Mouse (Mus musculus): ENCODE results near the gene Ercc5. TPM values are rescaled to one million over a fixed set of nuclear protein-coding genes. Genes with fewer than 3 reads are reported as not detected.

Gene Ercc5
- polyA plus RNA-seq, 1 experiment, result 19.8 TPM

DNA sequence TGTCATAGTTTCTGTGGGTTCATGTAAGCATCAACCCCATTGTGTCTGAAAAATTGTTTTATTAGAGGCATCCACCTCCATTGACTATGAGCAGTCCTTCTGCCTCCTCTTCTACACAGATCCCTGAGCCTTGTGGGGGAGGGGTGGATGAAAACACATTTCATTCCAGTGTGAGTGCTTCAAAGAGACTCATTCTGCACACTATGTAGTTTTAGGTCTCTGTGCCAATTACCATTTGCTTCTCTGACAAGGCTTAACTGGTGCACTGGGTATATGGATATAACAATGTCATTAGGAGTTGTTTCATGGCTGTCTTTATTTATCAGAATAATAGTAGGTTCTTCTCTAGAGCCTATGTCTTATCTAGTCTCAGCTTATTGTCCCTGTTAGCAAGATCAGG, 38.9 kb downstream of the Ercc5 start:
- TF ChIP-seq POLR2A (IDR thresholded peaks at IDR 0.05; ENCODE audit: borderline replicate concordance, insufficient read depth, low read length), result no peak
- H3K27me3 ChIP-seq (ENCODE audit: control insufficient read depth, insufficient read depth, low read length), result no peaks in the 10 kb centered on the region
- no peak overlapping the region for H3K4me3 ChIP-seq (replicated peaks; ENCODE audit: insufficient read depth, low read depth, low read length)
- no peaks in the 10 kb centered on the region for H3K4me1 ChIP-seq (ENCODE audit: control insufficient read depth, insufficient read depth, low read length)
- DNase-seq, result no peak
- no peak overlapping the region for H3K27ac ChIP-seq (ENCODE audit: insufficient read depth, low read length)

DNA sequence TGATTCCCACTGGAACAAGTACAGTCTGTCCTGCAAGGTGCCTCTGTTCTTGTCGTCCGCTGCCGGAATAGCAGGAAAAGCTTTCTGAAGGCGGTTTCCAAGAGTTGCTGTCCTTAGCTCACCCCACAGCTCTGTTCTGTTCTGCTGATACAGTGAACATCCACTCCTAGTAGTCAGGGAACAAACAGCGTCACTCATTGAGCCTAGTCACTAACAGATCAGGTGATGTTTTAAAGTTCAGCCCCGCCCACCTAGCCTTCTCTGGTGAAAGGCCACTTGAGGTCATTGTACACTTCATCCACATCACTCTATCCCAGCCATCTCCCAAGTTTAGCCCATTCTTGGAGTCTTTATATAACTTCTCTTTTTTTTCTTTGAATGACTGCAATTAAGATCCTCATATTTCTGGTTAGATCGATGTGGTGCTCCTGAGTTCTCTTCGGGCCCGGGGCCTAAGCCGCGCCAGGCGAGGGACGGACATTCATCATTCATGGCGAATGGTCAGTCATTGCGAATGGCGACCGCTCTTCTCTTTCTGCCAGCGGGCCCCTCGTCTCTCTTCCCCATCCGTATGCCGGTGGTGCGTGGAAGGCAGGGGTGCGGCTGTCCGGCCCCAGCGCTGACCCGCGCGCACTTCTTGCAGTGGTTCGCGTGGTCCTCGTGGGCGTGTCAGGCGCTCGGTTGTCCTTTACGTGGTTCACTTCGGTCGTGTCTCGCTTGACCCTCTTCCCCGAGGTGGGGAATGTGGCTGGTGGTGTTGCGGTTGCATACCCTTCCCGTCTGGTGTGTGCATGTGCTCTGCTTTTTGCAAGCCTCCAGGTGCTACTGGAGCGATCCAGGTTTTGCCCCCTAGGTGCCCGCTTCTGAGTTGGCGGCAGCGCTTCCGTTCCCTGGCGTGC, 51.0 kb downstream of the Ercc5 start:
- no peaks in the 10 kb centered on the region for H3K4me1 ChIP-seq (ENCODE audit: control insufficient read depth, insufficient read depth, low read length)
- peak; percentile 32 to 39 for DNase-seq
- 15% methylated on average over 47 of the region's 47 CpGs for WGBS
- peak overlapping the region; percentile 43 for H3K4me3 ChIP-seq (replicated peaks; ENCODE audit: insufficient read depth, low read depth, low read length)
- H3K27ac ChIP-seq (ENCODE audit: insufficient read depth, low read length), result no peak overlapping the region
- TF ChIP-seq POLR2A (IDR thresholded peaks at IDR 0.05; ENCODE audit: borderline replicate concordance, insufficient read depth, low read length), result no peak
- no peak for TF ChIP-seq CTCF (IDR thresholded peaks at IDR 0.05; ENCODE audit: borderline replicate concordance, insufficient read depth, low read depth, low read length)
- H3K27me3 ChIP-seq (ENCODE audit: control insufficient read depth, insufficient read depth, low read length), result no peaks in the 10 kb centered on the region

DNA sequence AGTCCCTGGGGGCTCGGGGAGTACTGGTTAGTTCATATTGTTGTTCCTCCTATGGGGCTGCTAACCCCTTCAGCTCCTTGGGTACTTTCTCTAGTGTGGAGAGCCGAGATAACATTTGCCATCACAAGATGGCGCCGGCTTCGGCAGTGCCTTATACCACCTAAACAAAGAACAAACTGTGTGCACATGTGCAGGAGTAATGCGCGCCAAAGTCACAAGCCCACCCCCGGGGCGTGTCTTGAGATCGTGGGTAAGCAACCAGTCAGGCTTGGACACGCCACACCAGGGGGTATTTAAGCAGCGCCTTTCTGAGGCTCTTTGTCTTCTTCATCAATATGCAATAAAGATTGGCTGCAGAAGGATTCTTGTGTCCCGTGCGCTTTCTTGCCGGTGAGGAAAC, 55.3 kb downstream of the Ercc5 start:
- TF ChIP-seq POLR2A (IDR thresholded peaks at IDR 0.05; ENCODE audit: borderline replicate concordance, insufficient read depth, low read length) (no peak), CTCF (IDR thresholded peaks at IDR 0.05; ENCODE audit: borderline replicate concordance, insufficient read depth, low read depth, low read length) (no peak)
- 79% methylated on average over 15 of the region's 15 CpGs for WGBS
- no peak for DNase-seq
- Histone ChIP-seq H3K27ac (ENCODE audit: insufficient read depth, low read length) (no peak overlapping the region), H3K27me3 (ENCODE audit: control insufficient read depth, insufficient read depth, low read length) (no peaks in the 10 kb centered on the region), H3K4me1 (ENCODE audit: control insufficient read depth, insufficient read depth, low read length) (no peaks in the 10 kb centered on the region), H3K4me3 (replicated peaks; ENCODE audit: insufficient read depth, low read depth, low read length) (no peak overlapping the region)

DNA sequence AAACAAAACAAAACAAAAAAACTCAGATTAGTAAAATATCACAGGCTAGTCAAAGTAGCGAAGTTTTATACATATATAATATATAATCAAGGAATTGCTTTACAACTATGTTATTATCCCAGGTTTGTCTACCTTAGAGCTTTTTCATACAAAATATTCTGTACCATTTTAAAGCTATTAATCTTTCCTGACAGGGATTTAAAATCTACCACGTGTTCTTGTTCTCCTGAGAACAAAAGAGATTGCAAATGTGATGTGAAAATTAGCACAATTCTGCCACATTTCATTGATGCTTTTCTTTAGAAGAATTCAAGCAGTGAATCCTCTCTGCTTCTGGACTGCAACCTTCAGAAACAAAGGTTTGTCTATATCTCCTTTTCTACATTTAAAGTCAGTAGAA, 66.9 kb downstream of the Ercc5 start:
- Histone ChIP-seq H3K27me3 (ENCODE audit: control insufficient read depth, insufficient read depth, low read length) (no peaks in the 10 kb centered on the region), H3K4me1 (ENCODE audit: control insufficient read depth, insufficient read depth, low read length) (peaks cover 2% of the 10 kb centered on the region; the same call in 1 of the 2 replicates), H3K27ac (ENCODE audit: insufficient read depth, low read length) (no peak overlapping the region), H3K4me3 (replicated peaks; ENCODE audit: insufficient read depth, low read depth, low read length) (no peak overlapping the region)
- WGBS, result 68% methylated on average over 2 of the region's 2 CpGs
- no peak for TF ChIP-seq CTCF (IDR thresholded peaks at IDR 0.05; ENCODE audit: borderline replicate concordance, insufficient read depth, low read depth, low read length)
- TF ChIP-seq POLR2A (IDR thresholded peaks at IDR 0.05; ENCODE audit: borderline replicate concordance, insufficient read depth, low read length), result no peak
- DNase-seq, result no peak

DNA sequence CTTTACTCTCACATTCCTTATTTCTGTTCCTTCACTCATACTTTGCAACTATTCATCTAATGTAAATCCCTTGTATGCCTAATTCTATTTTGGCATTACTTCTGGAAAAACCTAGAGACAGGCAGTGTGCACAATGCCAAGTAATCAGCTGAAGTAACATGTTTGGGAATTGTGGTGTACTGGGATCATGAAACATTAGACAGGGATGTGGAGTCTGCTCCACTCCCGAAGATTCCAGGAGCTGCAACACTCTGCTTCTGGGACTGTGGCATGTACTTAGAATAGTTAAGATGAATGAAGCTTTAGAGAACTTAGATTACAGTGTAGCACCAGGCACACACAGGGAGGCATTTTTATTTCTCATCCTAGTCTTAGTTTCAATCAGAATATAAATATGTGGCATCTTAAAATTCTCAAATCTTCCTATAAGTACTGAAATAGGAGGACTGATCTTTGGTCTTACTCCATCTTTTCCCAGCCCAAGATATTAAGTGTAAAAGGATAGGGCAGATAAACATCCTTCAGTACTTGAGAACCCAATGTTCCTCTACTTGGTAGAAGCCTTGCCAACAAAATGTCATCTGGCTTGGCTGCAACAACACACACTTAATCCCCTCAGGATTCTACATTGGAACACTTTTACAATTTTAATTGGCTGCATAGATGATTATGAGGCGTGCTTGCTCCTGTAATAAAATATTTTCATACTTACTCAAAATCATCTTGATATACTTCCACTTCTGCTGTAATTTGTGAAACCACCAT, 69.0 kb downstream of the Ercc5 start:
- TF ChIP-seq POLR2A (IDR thresholded peaks at IDR 0.05; ENCODE audit: borderline replicate concordance, insufficient read depth, low read length) (no peak), CTCF (IDR thresholded peaks at IDR 0.05; ENCODE audit: borderline replicate concordance, insufficient read depth, low read depth, low read length) (no peak)
- Histone ChIP-seq H3K4me3 (replicated peaks; ENCODE audit: insufficient read depth, low read depth, low read length) (no peak overlapping the region), H3K27me3 (ENCODE audit: control insufficient read depth, insufficient read depth, low read length) (no peaks in the 10 kb centered on the region), H3K27ac (ENCODE audit: insufficient read depth, low read length) (no peak overlapping the region), H3K4me1 (ENCODE audit: control insufficient read depth, insufficient read depth, low read length) (peaks cover 2% of the 10 kb centered on the region; the same call in 1 of the 2 replicates)
- DNase-seq, result peak in 1 of 2 experiments; percentile 33
- WGBS, result 38% methylated on average over 2 of the region's 2 CpGs

DNA sequence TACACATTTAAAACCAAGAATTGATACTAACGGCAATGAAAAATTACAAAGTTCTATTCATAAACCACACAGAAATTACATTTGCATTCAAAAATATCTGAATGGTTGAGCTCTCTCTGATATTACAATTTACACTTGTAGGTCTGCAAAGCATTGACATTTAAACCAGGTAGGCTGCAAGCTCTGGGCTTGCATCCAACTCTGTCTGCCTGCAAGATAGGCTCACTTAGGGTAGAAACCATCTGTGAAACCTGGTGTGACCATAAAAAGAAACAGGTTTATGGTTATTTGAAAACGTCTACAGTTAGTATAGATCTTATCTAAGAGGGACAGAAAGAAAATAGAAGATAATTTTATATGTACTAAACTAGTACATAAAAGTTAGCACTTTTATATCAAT, 69.6 kb downstream of the Ercc5 start:
- H3K4me1 ChIP-seq (ENCODE audit: control insufficient read depth, insufficient read depth, low read length), result peaks cover 2% of the 10 kb centered on the region; the same call in 1 of the 2 replicates
- peak; percentile 64 to 86 for DNase-seq
- WGBS, result 18% methylated on average over 2 of the region's 2 CpGs

DNA sequence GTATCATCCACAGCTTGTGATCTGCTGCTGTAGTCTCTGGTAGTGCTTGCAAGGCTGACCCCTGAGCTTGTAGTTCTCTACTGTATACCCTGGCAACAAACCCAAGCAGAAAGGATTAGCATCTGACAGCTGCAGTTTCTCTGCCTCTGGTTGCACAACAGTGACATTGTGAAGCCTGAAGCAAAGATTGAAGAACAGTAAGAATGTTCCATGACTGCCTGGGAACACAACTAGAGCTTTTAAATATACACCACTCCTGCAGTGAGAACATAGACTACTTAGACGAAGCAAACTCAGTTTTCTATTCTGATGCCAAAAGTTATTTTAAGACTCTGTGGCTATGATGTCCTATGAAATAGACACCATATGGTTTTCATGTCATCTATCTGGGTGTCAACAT, 71.3 kb downstream of the Ercc5 start, which contains the start of gene Mettl21e:
Mettl21e (minus strand) TSS at position 86 of the 400 bp plus-strand sequence.
- H3K27ac ChIP-seq (ENCODE audit: insufficient read depth, low read length), result no peak within 1 kb of the TSS
- DNase-seq, result peak in 1 of 2 experiments; percentile 8
- peaks cover 2% of the 10 kb centered on the region; the same call in 1 of the 2 replicates for H3K4me1 ChIP-seq (ENCODE audit: control insufficient read depth, insufficient read depth, low read length)
- H3K4me3 ChIP-seq (replicated peaks; ENCODE audit: insufficient read depth, low read depth, low read length), result no peak within 1 kb of the TSS
- WGBS, result 8% methylated on average over 1 of the region's 1 CpGs
- TF ChIP-seq CTCF (IDR thresholded peaks at IDR 0.05; ENCODE audit: borderline replicate concordance, insufficient read depth, low read depth, low read length), result no peak
- TF ChIP-seq POLR2A (IDR thresholded peaks at IDR 0.05; ENCODE audit: borderline replicate concordance, insufficient read depth, low read length), result no peak
- H3K27me3 ChIP-seq (ENCODE audit: control insufficient read depth, insufficient read depth, low read length), result no peaks in the 10 kb centered on the region

More for the DNA sequence above, 69.6 kb downstream of the Ercc5 start:
- H3K27ac ChIP-seq (ENCODE audit: insufficient read depth, low read length), result no peak overlapping the region
- H3K4me3 ChIP-seq (replicated peaks; ENCODE audit: insufficient read depth, low read depth, low read length), result no peak overlapping the region
- no peak for TF ChIP-seq CTCF (IDR thresholded peaks at IDR 0.05; ENCODE audit: borderline replicate concordance, insufficient read depth, low read depth, low read length)
- TF ChIP-seq POLR2A (IDR thresholded peaks at IDR 0.05; ENCODE audit: borderline replicate concordance, insufficient read depth, low read length), result no peak
- no peaks in the 10 kb centered on the region for H3K27me3 ChIP-seq (ENCODE audit: control insufficient read depth, insufficient read depth, low read length)
